Mouse (Mus musculus) embryonic facial prominence, embryonic 14.5 days (tissue): ENCODE data around the gene Adamts15. TPM values are rescaled to one million over a fixed set of nuclear protein-coding genes. Genes with fewer than 3 reads are reported as not detected.
A peak's percentile ranks its signal among the peaks of the same experiment; 100 is the strongest.

Source experiments
- ATAC-seq: fragments of 200-750 bp; cut with Nextera tagmentation; 2 replicates; pipeline ENCODE4 v1.8.0; 2017; ENCODE audit warnings: low read depth, moderate number of reproducible peaks, moderate TSS enrichment
- DNase-seq: peaks from one replicate; pipeline ENCODE4 v3.0.0-alpha.2; 2015; ENCODE audit warnings: low spot score
- H3K27ac ChIP-seq: fragments of 300-500 bp; sonication (generic); replicated peaks from 2 replicates; pipeline ENCODE4 v1.5.1; 2014; ENCODE audit warnings: low read depth, mild to moderate bottlenecking, low read length, moderate library complexity
- H3K27me3 ChIP-seq: fragments of 300-500 bp; sonication (generic); replicated peaks from 2 replicates; pipeline ENCODE4 v1.6.1; 2014; ENCODE audit warnings: low read length; ENCODE audit not compliant: control insufficient read depth, insufficient read depth
- H3K36me3 ChIP-seq: fragments of 300-500 bp; sonication (generic); 2 replicates; pipeline ENCODE4 v1.6.1; 2014; ENCODE audit warnings: low read length, mixed read lengths; ENCODE audit not compliant: control insufficient read depth, insufficient read depth
- H3K4me1 ChIP-seq: fragments of 300-500 bp; sonication (generic); 2 replicates; pipeline ENCODE4 v1.6.1; 2014; ENCODE audit warnings: antibody characterized with exemption, low read length; ENCODE audit not compliant: control insufficient read depth, insufficient read depth
- H3K4me2 ChIP-seq: fragments of 300-500 bp; sonication (generic); 2 replicates; pipeline ENCODE4 v1.6.1; 2014; ENCODE audit warnings: low read depth, mild to moderate bottlenecking, low read length, moderate library complexity, mixed read lengths
- H3K4me3 ChIP-seq: fragments of 300-500 bp; sonication (generic); 2 replicates; pipeline ENCODE4 v1.5.1; 2014; ENCODE audit warnings: low read depth, mild to moderate bottlenecking, low read length
- H3K9ac ChIP-seq: fragments of 300-500 bp; sonication (generic); 2 replicates; pipeline ENCODE4 v1.6.1; 2014; ENCODE audit warnings: low read depth, mild to moderate bottlenecking, low read length, moderate library complexity, mixed read lengths
- H3K9me3 ChIP-seq: fragments of 300-500 bp; sonication (generic); 2 replicates; pipeline ENCODE4 v1.6.1; 2016; ENCODE audit warnings: low read length; ENCODE audit not compliant: control insufficient read depth
- WGBS: fragments of 180-500 bp; shearing (Covaris S2); extraction: QIAGEN DNeasy Blood & Tissue Kit; methylation state at CpG from one replicate; pipeline ENCODE4 v1.1.7; 2014; 5-methylcytosine and 5-hydroxymethylcytosine counted together
- polyA plus RNA-seq: library from polyadenylated mRNA; unstranded; fragments of >200 nt; fragmentation: Nextera tagmentation; extraction: Ambion mirVana; gene quantifications from 2 replicates; pipeline ENCODE4 v1.2.1, GENCODE M21; 2014

The Adamts15 gene
- polyA plus RNA-seq, 1 experiment from 2014 or later: 18.9 TPM

GRCm38 (mm10) chr9:30907677-30908295 is 14.5 kb downstream of the Adamts15 start:
- no peak for ATAC-seq
- H3K36me3 ChIP-seq: peaks cover 21% of the 10 kb centered on the region; the same call in 1 of the 2 replicates
- peak; percentile 66 for DNase-seq
- H3K4me3 ChIP-seq: no peak overlapping the region
- H3K4me1 ChIP-seq: no peaks in the 10 kb centered on the region
- H3K27ac ChIP-seq: no peak overlapping the region
- no peak overlapping the region for H3K4me2 ChIP-seq
- no peak overlapping the region for H3K9ac ChIP-seq
- H3K9me3 ChIP-seq: no peaks in the 10 kb centered on the region
- no peaks in the 10 kb centered on the region for H3K27me3 ChIP-seq
- 46% methylated on average over 5 of the region's 5 CpGs for WGBS

GRCm38 (mm10) chr9:30906426-30906825 is 15.8 kb downstream of the Adamts15 start:
- H3K27me3 ChIP-seq: no peaks in the 10 kb centered on the region
- no peak overlapping the region for H3K4me3 ChIP-seq
- peaks cover 34% of the 10 kb centered on the region for H3K36me3 ChIP-seq
- 83% methylated on average over 4 of the region's 4 CpGs for WGBS
- H3K4me1 ChIP-seq: no peaks in the 10 kb centered on the region
- no peak overlapping the region for H3K9ac ChIP-seq
- no peak for ATAC-seq
- H3K9me3 ChIP-seq: no peaks in the 10 kb centered on the region
- DNase-seq: no peak
- no peak overlapping the region for H3K4me2 ChIP-seq
- H3K27ac ChIP-seq: no peak overlapping the region

GRCm38 (mm10) chr9:30905861-30906260 is 16.4 kb downstream of the Adamts15 start:
- no peak overlapping the region for H3K4me3 ChIP-seq
- 87% methylated on average over 10 of the region's 10 CpGs for WGBS
- peaks cover 39% of the 10 kb centered on the region for H3K36me3 ChIP-seq
- no peak for DNase-seq
- ATAC-seq: peak; percentile 33; the same call in 1 of the 2 replicates
- no peaks in the 10 kb centered on the region for H3K4me1 ChIP-seq
- H3K9ac ChIP-seq: no peak overlapping the region
- no peaks in the 10 kb centered on the region for H3K9me3 ChIP-seq
- no peak overlapping the region for H3K27ac ChIP-seq
- no peaks in the 10 kb centered on the region for H3K27me3 ChIP-seq
- no peak overlapping the region for H3K4me2 ChIP-seq

GRCm38 (mm10) chr9:30903266-30903665 is 19.0 kb downstream of the Adamts15 start:
- ATAC-seq (no peak), DNase-seq (no peak)
- Histone ChIP-seq H3K27ac (no peak overlapping the region), H3K4me1 (no peaks in the 10 kb centered on the region), H3K4me3 (no peak overlapping the region), H3K27me3 (no peaks in the 10 kb centered on the region), H3K9me3 (no peaks in the 10 kb centered on the region), H3K9ac (no peak overlapping the region), H3K4me2 (no peak overlapping the region), H3K36me3 (peaks cover 48% of the 10 kb centered on the region)
- WGBS: 91% methylated on average over 5 of the region's 5 CpGs

- WGBS: 93% methylated on average over 7 of the region's 7 CpGs
- no peak overlapping the region for H3K4me2 ChIP-seq
- H3K36me3 ChIP-seq: peaks cover 48% of the 10 kb centered on the region
- ATAC-seq (no peak), DNase-seq (no peak)
- no peaks in the 10 kb centered on the region for H3K4me1 ChIP-seq
- no peaks in the 10 kb centered on the region for H3K27me3 ChIP-seq
- no peak overlapping the region for H3K27ac ChIP-seq
- H3K4me3 ChIP-seq: no peak overlapping the region
- no peak overlapping the region for H3K9ac ChIP-seq
- H3K9me3 ChIP-seq: no peaks in the 10 kb centered on the region
Observed at GRCm38 (mm10) chr9:30902641-30903040, 19.6 kb downstream of the Adamts15 start.

- Histone ChIP-seq H3K4me1 (no peaks in the 10 kb centered on the region), H3K4me2 (no peak overlapping the region), H3K9ac (no peak overlapping the region), H3K36me3 (peaks cover 48% of the 10 kb centered on the region), H3K4me3 (no peak overlapping the region), H3K27ac (no peak overlapping the region), H3K27me3 (no peaks in the 10 kb centered on the region), H3K9me3 (no peaks in the 10 kb centered on the region)
- DNase-seq (no peak), ATAC-seq (no peak)
- WGBS: 96% methylated on average over 19 of the region's 19 CpGs
Observed at GRCm38 (mm10) chr9:30902152-30902551, 20.1 kb downstream of the Adamts15 start.

- no peaks in the 10 kb centered on the region for H3K9me3 ChIP-seq
- no peak overlapping the region for H3K27ac ChIP-seq
- peaks cover 22% of the 10 kb centered on the region for H3K36me3 ChIP-seq
- DNase-seq (no peak), ATAC-seq (no peak)
- no peak overlapping the region for H3K4me3 ChIP-seq
- no peaks in the 10 kb centered on the region for H3K27me3 ChIP-seq
- 73% methylated on average over 2 of the region's 2 CpGs for WGBS
- no peak overlapping the region for H3K4me2 ChIP-seq
- 0 out of 2 replicates have a peak, but pooled peaks cover 3% of the 10 kb centered on the region for H3K4me1 ChIP-seq
- no peak overlapping the region for H3K9ac ChIP-seq
Observed at GRCm38 (mm10) chr9:30897169-30897568, 25.1 kb downstream of the Adamts15 start.

GRCm38 (mm10) chr9:30896752-30897151 is 25.5 kb downstream of the Adamts15 start:
- WGBS: 67% methylated on average over 5 of the region's 5 CpGs
- Histone ChIP-seq H3K4me3 (no peak overlapping the region), H3K27ac (no peak overlapping the region), H3K4me1 (0 out of 2 replicates have a peak, but pooled peaks cover 3% of the 10 kb centered on the region), H3K4me2 (no peak overlapping the region), H3K27me3 (no peaks in the 10 kb centered on the region), H3K9ac (no peak overlapping the region), H3K36me3 (peaks cover 18% of the 10 kb centered on the region), H3K9me3 (no peaks in the 10 kb centered on the region)
- ATAC-seq: peak; percentile 76
- DNase-seq: peak; percentile 87

- H3K36me3 ChIP-seq: 0 out of 2 replicates have a peak, but pooled peaks cover 7% of the 10 kb centered on the region
- no peak overlapping the region for H3K9ac ChIP-seq
- no peak for ATAC-seq
- WGBS: 77% methylated on average over 3 of the region's 3 CpGs
- H3K4me2 ChIP-seq: no peak overlapping the region
- no peak for DNase-seq
- H3K27ac ChIP-seq: no peak overlapping the region
- H3K4me3 ChIP-seq: no peak overlapping the region
- 0 out of 2 replicates have a peak, but pooled peaks cover 3% of the 10 kb centered on the region for H3K4me1 ChIP-seq
- no peaks in the 10 kb centered on the region for H3K9me3 ChIP-seq
- H3K27me3 ChIP-seq: no peaks in the 10 kb centered on the region
Observed at GRCm38 (mm10) chr9:30895618-30896017, 26.6 kb downstream of the Adamts15 start.
